Mouse (Mus musculus) adrenal gland, postnatal 14 days (tissue): ENCODE results near the gene Mst1. TPM values are rescaled to one million over a fixed set of nuclear protein-coding genes. Genes with fewer than 3 reads are reported as not detected.

Source experiments
- DNase-seq: peaks from one replicate; pipeline ENCODE4 v3.0.0; 2021; ENCODE audit warnings: mixed read lengths
- total RNA-seq: library from RNA; stranded (reverse); gene quantifications from 2 replicates; pipeline ENCODE4 v1.2.3, GENCODE M21; 2021

The Mst1 gene
- total RNA-seq, 1 experiment from 2014 or later: 20.2 TPM

GRCm38 (mm10) chr9:108095949-108096712, 15.9 kb downstream of the Mst1 start:
- DNase-seq: no peak

- DNase-seq: no peak
Observed at GRCm38 (mm10) chr9:108099619-108100018, 19.4 kb downstream of the Mst1 start.

- peak; percentile 38 for DNase-seq
Observed at GRCm38 (mm10) chr9:108104766-108105548, 24.7 kb downstream of the Mst1 start.

- DNase-seq: no peak
Observed at GRCm38 (mm10) chr9:108105549-108105863, 25.3 kb downstream of the Mst1 start.

DNA sequence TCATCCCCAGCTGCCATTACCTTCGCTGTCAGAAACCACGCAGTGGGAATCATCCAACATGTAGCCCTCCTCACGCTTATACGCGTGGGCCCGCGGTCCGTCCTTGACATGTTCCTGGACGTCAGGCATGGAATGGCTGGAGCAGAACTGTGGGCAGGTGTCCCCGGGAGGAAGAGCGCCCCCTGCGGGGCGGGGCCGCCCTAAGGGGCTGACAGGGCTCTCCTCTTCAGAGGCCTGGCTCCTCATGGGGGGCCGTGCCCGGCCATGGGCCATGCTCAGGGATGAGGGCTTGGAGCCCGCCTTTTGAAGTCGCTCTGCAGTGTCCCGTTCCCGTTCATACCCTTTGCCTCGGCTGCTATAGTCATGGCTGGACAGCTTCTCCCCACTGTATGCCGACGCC, 25.9 kb downstream of the Mst1 start:
- DNase-seq: no peak

DNA sequence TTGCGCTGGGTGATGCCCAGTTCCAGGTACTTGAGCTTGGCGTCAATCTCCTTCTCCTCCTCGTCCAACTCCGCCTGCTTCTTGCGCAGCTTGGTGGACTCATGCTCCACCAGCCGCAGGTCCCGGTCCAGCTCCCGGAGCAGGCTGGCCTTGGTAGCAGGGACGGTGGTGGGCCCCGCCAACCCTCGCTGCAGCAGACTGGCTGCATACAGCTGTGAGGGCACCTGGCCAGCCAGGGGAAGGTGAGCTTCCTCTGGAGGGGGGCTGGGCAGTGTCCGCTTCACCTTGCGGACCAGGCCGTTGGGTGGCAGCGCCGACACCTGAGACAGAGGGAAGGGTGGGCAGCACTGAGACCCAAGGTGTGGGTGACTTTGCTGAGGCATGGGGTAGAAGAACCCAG, 27.6 kb downstream of the Mst1 start:
- no peak for DNase-seq

DNA sequence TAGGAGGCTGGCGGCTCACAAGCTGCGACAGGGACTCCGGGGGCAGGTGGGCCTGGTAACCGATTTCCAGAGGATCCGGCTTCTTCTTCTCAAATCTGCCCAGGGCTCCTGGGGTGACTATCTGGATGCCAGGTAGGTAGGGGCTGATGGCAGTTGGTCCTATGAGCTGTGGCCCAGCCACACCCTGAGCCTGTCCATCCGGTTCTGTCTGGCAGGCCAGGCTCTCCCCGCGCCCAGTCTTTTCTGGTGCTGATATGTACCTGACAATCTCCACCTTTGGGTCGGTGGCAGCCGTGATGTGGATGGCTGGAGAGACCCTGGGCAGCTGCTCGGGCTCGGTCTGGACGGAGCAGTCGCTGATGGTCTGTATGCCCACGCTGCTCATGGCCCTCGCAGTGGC, 29.9 kb downstream of the Mst1 start:
- no peak for DNase-seq

GRCm38 (mm10) chr9:108111101-108111592, 30.9 kb downstream of the Mst1 start:
- no peak for DNase-seq

- DNase-seq: no peak
Observed at GRCm38 (mm10) chr9:108111593-108112121, 31.4 kb downstream of the Mst1 start.

DNA sequence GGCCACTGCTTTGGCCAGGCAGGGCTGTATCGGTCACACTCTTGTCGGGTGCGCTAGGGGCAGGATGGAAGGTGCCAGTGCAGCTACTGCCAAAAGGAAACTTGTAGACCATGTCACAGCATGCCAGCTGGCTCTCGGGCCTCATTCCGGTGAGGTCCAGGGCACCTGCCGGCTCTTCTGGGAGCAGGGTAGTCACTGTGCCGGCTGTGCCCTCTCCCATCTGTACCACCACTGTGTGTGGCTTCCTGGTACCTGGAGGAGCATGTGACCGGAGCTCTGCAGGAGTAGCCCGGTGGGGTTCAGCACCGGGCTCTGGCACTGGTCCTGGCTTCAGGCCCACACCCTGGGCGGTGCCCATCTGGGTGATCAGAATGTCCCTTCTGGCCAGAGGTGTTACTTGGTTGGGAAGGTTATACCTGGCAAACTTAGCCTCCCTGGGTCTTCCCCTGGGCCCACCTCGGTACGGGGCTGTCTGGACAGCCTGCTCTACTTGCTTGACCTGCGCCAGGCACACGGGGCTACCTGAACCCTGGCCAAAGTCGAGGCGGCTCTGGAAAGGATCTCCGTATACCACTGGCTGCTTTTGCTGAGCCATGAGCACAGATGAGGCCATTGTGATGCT, 32.6 kb downstream of the Mst1 start:
- no peak for DNase-seq

- no peak for DNase-seq
Observed at GRCm38 (mm10) chr9:108115290-108116077, 35.2 kb downstream of the Mst1 start.

GRCm38 (mm10) chr9:108117143-108117542, 36.9 kb downstream of the Mst1 start:
- peak; percentile 83 for DNase-seq

- DNase-seq: peak; percentile 75
Observed at GRCm38 (mm10) chr9:108119891-108120411, 39.7 kb downstream of the Mst1 start.

DNA sequence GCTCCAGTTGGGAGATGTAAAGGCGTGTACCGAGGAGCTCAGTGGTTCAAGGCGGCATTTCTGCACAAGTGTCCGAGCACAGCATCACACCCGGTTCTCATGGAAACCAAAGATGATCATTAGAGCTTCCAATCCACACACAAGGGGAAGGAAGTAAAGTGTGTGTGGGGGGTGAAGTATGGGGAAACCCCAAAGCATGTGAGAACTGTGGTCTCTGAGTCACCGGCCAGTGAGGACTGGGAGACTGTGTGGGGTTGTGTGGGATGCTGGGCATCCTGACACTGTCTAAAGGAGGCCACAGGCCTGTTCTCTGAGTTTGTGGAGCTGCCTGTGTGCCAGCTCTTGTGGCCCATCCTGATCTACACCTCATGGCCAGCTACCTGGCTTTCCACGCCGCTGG, 40.4 kb downstream of the Mst1 start:
- no peak for DNase-seq

- peak; percentile 86 for DNase-seq
Observed at GRCm38 (mm10) chr9:108121170-108121969, 41.1 kb downstream of the Mst1 start.

DNA sequence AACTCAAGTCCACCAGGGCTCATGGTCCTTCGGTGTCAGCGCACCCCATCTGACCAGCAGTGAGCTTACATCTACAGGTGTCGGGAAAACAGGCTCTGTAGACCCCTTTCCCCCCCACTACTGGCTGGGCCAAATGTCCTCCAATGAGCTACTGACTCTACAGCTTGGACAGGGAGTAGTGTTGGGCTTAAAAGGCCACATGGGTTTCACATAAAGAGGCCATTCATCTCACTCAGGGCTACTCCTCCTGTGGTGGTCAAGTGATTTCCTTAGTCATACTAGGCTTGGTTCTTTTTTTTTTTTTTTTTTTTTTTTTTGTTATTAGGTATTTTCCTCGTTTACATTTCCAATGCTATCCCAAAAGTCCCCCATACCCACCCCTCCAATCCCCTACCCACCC, 43.7 kb downstream of the Mst1 start:
- no peak for DNase-seq

DNA sequence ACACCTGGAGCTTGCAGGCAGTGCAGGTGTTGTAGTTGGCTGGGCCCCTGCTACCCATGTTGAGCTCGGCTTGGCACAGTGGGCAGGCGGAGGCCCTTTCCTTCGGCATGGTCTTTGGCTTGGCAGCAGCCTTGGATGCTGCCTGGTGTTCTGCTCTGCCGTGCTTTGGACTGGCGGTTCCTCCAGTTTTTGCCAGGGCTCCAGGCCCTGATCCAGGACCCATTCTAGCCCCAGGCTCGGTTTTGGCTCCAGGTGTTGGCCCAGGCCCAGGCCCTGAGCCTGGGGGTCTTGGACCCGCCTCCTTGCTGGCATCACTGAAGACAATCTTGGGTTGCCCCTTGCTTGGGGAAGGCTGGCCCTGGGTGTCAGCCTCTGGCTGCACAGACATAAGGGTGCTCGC, 45.5 kb downstream of the Mst1 start:
- DNase-seq: no peak

GRCm38 (mm10) chr9:108126436-108127180, 46.4 kb downstream of the Mst1 start:
- DNase-seq: no peak

GRCm38 (mm10) chr9:108128248-108128647, 48.0 kb downstream of the Mst1 start:
- peak; percentile 52 for DNase-seq
